Comparison of ENCODE assay signal across 25 mouse cellular contexts in the genomic region with DNA sequence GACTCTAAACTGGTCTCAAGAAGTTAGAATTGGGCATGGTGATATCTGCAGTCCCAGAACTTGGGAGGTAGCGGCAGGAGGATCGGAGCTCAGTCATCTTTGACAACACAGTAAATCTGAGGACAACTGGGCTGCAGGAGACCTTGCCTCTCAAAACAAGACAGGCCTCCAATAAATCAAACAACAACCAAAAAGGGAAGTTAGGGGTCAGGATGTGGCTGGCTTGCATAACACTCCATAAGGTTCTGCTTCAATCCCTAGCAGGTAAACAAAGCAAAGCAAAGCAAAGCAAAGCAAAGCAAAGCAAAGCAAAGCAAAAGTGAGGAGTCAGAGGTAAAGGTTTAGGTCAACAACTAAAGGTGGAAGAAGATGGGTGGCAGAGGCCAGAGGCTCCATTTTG. TPM values are rescaled to one million over a fixed set of nuclear protein-coding genes. Genes with fewer than 3 reads are reported as not detected.
DNase-seq lines count a peak whose midpoint lies in the region; ATAC-seq and TF ChIP-seq lines count a peak whose summit lies in the region.
"Had no signal": no experiment of that assay in that cellular context is flagged by ENCODE, and none has a peak within 500 bp of the region (broad histone marks: within the 10 kb centered on the region; RNA-seq: fewer than 3 reads in every experiment).

No protein-coding gene starts in this region.

- ATAC-seq in midbrain, embryonic 11.5 days (ENCODE audit: low FRiP score), result no peak
- no peak for ATAC-seq in midbrain, embryonic 16.5 days
- peak; percentile 15 for ATAC-seq in inflammation-experienced regulatory T-cells, adult 6 months
- ATAC-seq: forebrain, embryonic 15.5 days; intestine, embryonic 15.5 days; Patski had no signal

- H3K4me1 ChIP-seq in midbrain, embryonic 11.5 days (ENCODE audit: control insufficient read depth, insufficient read depth, low read length), result no peaks in the 10 kb centered on the region
- H3K4me1 ChIP-seq in midbrain, embryonic 16.5 days (ENCODE audit: control insufficient read depth, insufficient read depth, low read length), result no peaks in the 10 kb centered on the region
- H3K4me1 ChIP-seq in bone marrow, adult 2 months (ENCODE audit: control insufficient read depth, insufficient read depth, low read length), result peaks cover 10% of the 10 kb centered on the region; the same call in 1 of the 2 replicates
- H3K4me1 ChIP-seq: embryonic facial prominence, embryonic 13.5 days; forebrain, embryonic 15.5 days; hindbrain, embryonic 13.5 days; intestine, embryonic 15.5 days; limb, embryonic 12.5 days; midbrain, embryonic 12.5 days had no signal

- no peaks in the 10 kb centered on the region for H3K9me3 ChIP-seq in midbrain, embryonic 11.5 days (ENCODE audit: control insufficient read depth, low read length)
- no peaks in the 10 kb centered on the region for H3K9me3 ChIP-seq in midbrain, embryonic 16.5 days (replicated peaks; ENCODE audit: control insufficient read depth, low read length, poor library complexity, severe bottlenecking)
- H3K9me3 ChIP-seq: embryonic facial prominence, embryonic 13.5 days; forebrain, embryonic 15.5 days; hindbrain, embryonic 13.5 days; intestine, embryonic 15.5 days; limb, embryonic 12.5 days; midbrain, embryonic 12.5 days had no signal

- TF ChIP-seq CTCF in bone marrow, adult 2 months (IDR thresholded peaks at IDR 0.05; ENCODE audit: control insufficient read depth, insufficient read depth, low read length), result no peak

- H3K27ac ChIP-seq in midbrain, embryonic 11.5 days (ENCODE audit: low read depth, low read length), result no peak overlapping the region
- no peak overlapping the region for H3K27ac ChIP-seq in midbrain, embryonic 16.5 days (ENCODE audit: low read length)
- H3K27ac ChIP-seq in bone marrow, adult 2 months (ENCODE audit: control insufficient read depth, insufficient read depth, low read depth, low read length, poor library complexity), result peak overlapping the region; percentile 78
- H3K27ac ChIP-seq: embryonic facial prominence, embryonic 13.5 days; forebrain, embryonic 15.5 days; hindbrain, embryonic 13.5 days; intestine, embryonic 15.5 days; limb, embryonic 12.5 days; midbrain, embryonic 12.5 days; stomach, postnatal 0 days had no signal

- no peaks in the 10 kb centered on the region for H3K36me3 ChIP-seq in midbrain, embryonic 11.5 days (ENCODE audit: control insufficient read depth, insufficient read depth, low read length)
- H3K36me3 ChIP-seq in midbrain, embryonic 16.5 days (ENCODE audit: control insufficient read depth, insufficient read depth, low read length), result peaks cover 8% of the 10 kb centered on the region; the same call in 1 of the 2 replicates
- H3K36me3 ChIP-seq in splenic B cell, adult 2 months (ENCODE audit: control insufficient read depth, insufficient read depth, low read length, poor library complexity, severe bottlenecking), result no peaks in the 10 kb centered on the region

- WGBS in midbrain, embryonic 11.5 days, result 96% methylated on average over 2 of the region's 2 CpGs
- WGBS in midbrain, embryonic 16.5 days, result 98% methylated on average over 2 of the region's 2 CpGs
- WGBS in bone marrow, adult 2 months, result 8% methylated on average over 2 of the region's 2 CpGs

- no peak overlapping the region for H3K4me2 ChIP-seq in midbrain, embryonic 11.5 days
- H3K4me2 ChIP-seq in midbrain, embryonic 16.5 days (ENCODE audit: low read length), result no peak overlapping the region
- H3K4me2 ChIP-seq: embryonic facial prominence, embryonic 13.5 days; forebrain, embryonic 15.5 days; hindbrain, embryonic 13.5 days; intestine, embryonic 15.5 days; limb, embryonic 12.5 days; lung, embryonic 14.5 days; midbrain, embryonic 12.5 days had no signal

- no peak for TF ChIP-seq POLR2A in bone marrow, adult 2 months (IDR thresholded peaks at IDR 0.05; ENCODE audit: borderline replicate concordance, control insufficient read depth, low read depth, low read length)

- H3K27me3 ChIP-seq in midbrain, embryonic 11.5 days (ENCODE audit: control insufficient read depth, insufficient read depth, low read length), result no peaks in the 10 kb centered on the region
- no peaks in the 10 kb centered on the region for H3K27me3 ChIP-seq in midbrain, embryonic 16.5 days (ENCODE audit: control insufficient read depth, insufficient read depth, low read depth, low read length)
- H3K27me3 ChIP-seq in splenic B cell, adult 2 months (ENCODE audit: control insufficient read depth, insufficient read depth, low read length, poor library complexity, severe bottlenecking), result no peaks in the 10 kb centered on the region
- H3K27me3 ChIP-seq: embryonic facial prominence, embryonic 13.5 days; forebrain, embryonic 15.5 days; hindbrain, embryonic 13.5 days; intestine, embryonic 15.5 days; limb, embryonic 12.5 days; midbrain, embryonic 12.5 days; Patski had no signal

- no peak overlapping the region for H3K9ac ChIP-seq in midbrain, embryonic 11.5 days (ENCODE audit: low read length)
- no peak overlapping the region for H3K9ac ChIP-seq in midbrain, embryonic 16.5 days (ENCODE audit: low read depth, low read length)
- H3K9ac ChIP-seq: embryonic facial prominence, embryonic 13.5 days; forebrain, embryonic 15.5 days; hindbrain, embryonic 13.5 days; intestine, embryonic 15.5 days; limb, embryonic 12.5 days; lung, embryonic 14.5 days; midbrain, embryonic 12.5 days had no signal

- no peak overlapping the region for H3K4me3 ChIP-seq in midbrain, embryonic 11.5 days (ENCODE audit: low read depth, low read length)
- no peak overlapping the region for H3K4me3 ChIP-seq in midbrain, embryonic 16.5 days (ENCODE audit: low read depth, low read length)
- H3K4me3 ChIP-seq in bone marrow, adult 2 months (replicated peaks; ENCODE audit: control insufficient read depth, low read depth, low read length), result no peak overlapping the region
- H3K4me3 ChIP-seq: embryonic facial prominence, embryonic 13.5 days; forebrain, embryonic 15.5 days; hindbrain, embryonic 13.5 days; intestine, embryonic 15.5 days; limb, embryonic 12.5 days; midbrain, embryonic 12.5 days had no signal

- DNase-seq in midbrain, embryonic 11.5 days (ENCODE audit: low spot score, missing footprints), result peak; percentile 8
- DNase-seq in splenic B cell, adult 2 months (ENCODE audit: low read depth, low spot score), result peak; percentile 20
- no peak for DNase-seq in adrenal gland, adult 18-20 months (ENCODE audit: low spot score in 2 of 2)
- DNase-seq in heart, adult 18-20 months, result no peak
- DNase-seq in yolk sac, embryonic 10.5 days (ENCODE audit: low spot score), result no peak
- DNase-seq: adrenal gland, postnatal 36 days; cerebellum, adult 9-11 months; gastrocnemius, postnatal 25 days; kidney, adult 9 months; kidney, postnatal 36 days; layer of hippocampus, adult 9-11 months; lung, embryonic 14.5 days; lung, postnatal 4 days; right cerebral cortex, postnatal 25 days had no signal

RNA-seq across cellular contexts. Expression of gene Cd101, which starts 28.8 kb away (rescaled TPM):
- not detected in 2 replicates for polyA plus RNA-seq in midbrain, embryonic 11.5 days (2014; fragmentation: Nextera tagmentation; extraction: Ambion mirVana)
- polyA plus RNA-seq in midbrain, embryonic 16.5 days (2015; fragmentation: Nextera tagmentation; extraction: Ambion mirVana), result not detected in 2 replicates
- 2.6 and 7.8 TPM in 2 replicates for polyA plus RNA-seq in bone marrow, adult 2 months (2011; ENCODE audit: insufficient read depth, insufficient read length, low replicate concordance, missing spikeins)
- polyA plus RNA-seq in inflammation-experienced regulatory T-cells, adult 6 months (2017; shearing (Covaris generic)), result 10 to 100 TPM; 10.9 to 26.5 (median 26.5) TPM
- under 1 TPM in 1 of 2 experiments, not detected in 1; 0.10 TPM for total RNA-seq in adrenal gland, adult 18-20 months (2021)
- total RNA-seq in heart, adult 18-20 months (2021), result under 1 TPM; 0.10 to 0.15 TPM
- polyA plus RNA-seq: hindbrain, embryonic 13.5 days; midbrain, embryonic 12.5 days; Patski had no signal

RNA-seq across cellular contexts. Expression of gene Ptgfrn, which starts 51.9 kb away (rescaled TPM):
- 2.3 and 2.6 TPM in 2 replicates for polyA plus RNA-seq in midbrain, embryonic 11.5 days (2014; fragmentation: Nextera tagmentation; extraction: Ambion mirVana)
- polyA plus RNA-seq in midbrain, embryonic 16.5 days (2015; fragmentation: Nextera tagmentation; extraction: Ambion mirVana), result 2.6 and 2.9 TPM in 2 replicates
- 0.54 and 1.6 TPM in 2 replicates for polyA plus RNA-seq in bone marrow, adult 2 months (2011; ENCODE audit: insufficient read depth, insufficient read length, low replicate concordance, missing spikeins)
- 1 to 10 TPM in 2 of 3 experiments, under 1 TPM in 1; 0.55 to 2.4 (median 1.0) TPM for polyA plus RNA-seq in inflammation-experienced regulatory T-cells, adult 6 months (2017; shearing (Covaris generic))
- total RNA-seq in adrenal gland, adult 18-20 months (2021), result 10 to 100 TPM; 24.3 to 28.0 TPM
- total RNA-seq in heart, adult 18-20 months (2021), result 10 to 100 TPM; 19.8 to 21.3 TPM

Comparison
In these comparisons a context has a peak if more than half of its experiments do, and no peak if none do; other contexts are left out.
1. DNase-seq: peak in midbrain, embryonic 11.5 days (single experiment) and splenic B cell, adult 2 months (single experiment); none in adrenal gland, adult 18-20 months (0 of 2), heart, adult 18-20 months (0 of 2) and yolk sac, embryonic 10.5 days (single experiment).